Mouse (Mus musculus) liver, postnatal 0 days (tissue): ENCODE data around the gene Figla.

ENCODE experiments used
- CTCF ChIP-seq: sonication (generic); IDR thresholded peaks from 2 replicates; pipeline ENCODE4 v1.5.1; 2016; ENCODE audit warnings: antibody characterized with exemption, low read depth
- EP300 ChIP-seq: IDR thresholded peaks from 2 replicates; pipeline ENCODE4 v1.6.1; 2016; ENCODE audit warnings: antibody characterized with exemption, low read depth, mild to moderate bottlenecking

DNA sequence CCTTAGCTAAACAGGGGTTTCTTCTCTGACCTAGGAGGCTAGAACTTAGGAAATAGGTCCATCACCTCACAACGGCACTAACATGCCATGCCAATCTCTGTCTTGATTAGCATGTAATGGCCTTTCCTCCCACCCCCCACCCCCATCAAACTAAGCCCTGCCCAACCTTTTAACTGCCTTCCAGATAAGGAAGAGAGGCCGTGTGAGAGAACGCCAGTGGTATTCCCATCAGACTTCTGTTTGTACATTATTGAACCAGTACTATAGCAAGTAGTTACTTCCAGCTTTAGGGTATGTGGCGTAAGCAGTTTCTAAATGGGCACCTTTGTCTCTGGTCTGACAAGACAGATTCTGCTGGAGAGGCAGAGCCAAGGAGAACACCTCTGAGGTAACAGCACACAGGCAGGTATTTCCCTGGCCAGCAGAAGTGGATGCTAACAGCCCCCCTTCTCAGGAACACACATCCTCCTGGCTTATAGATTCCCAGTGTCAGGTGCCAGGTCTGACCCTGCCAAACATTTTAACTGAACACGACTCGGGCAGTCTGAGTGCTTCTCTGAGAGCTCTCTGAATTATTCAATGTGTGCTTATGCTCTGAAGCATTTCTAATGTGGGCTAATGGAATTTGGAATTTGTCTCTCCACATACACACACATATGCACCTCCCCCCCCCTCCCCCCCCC, 34.8 kb downstream of the Figla start:
- TF ChIP-seq CTCF (no peak), EP300 (no peak)
